Mouse (Mus musculus) stomach, embryonic 14.5 days (tissue): ENCODE measurements around the gene Prmt2. TPM values are rescaled to one million over a fixed set of nuclear protein-coding genes. Genes with fewer than 3 reads are reported as not detected.

Experiments
- ATAC-seq: fragments of 200-750 bp; cut with Nextera tagmentation; 2 replicates; pipeline ENCODE4 v1.8.0; 2017; ENCODE audit warnings: low read depth, moderate TSS enrichment; ENCODE audit not compliant: insufficient number of reproducible peaks, insufficient read depth, low FRiP score
- H3K27ac ChIP-seq: fragments of 300-500 bp; sonication (generic); 2 replicates; pipeline ENCODE4 v1.5.1; 2014; ENCODE audit warnings: mild to moderate bottlenecking, low read length, moderate library complexity, mixed read lengths
- H3K27me3 ChIP-seq: fragments of 300-500 bp; sonication (generic); 2 replicates; pipeline ENCODE4 v1.6.1; 2014; ENCODE audit warnings: low read length, control low read depth, mixed read lengths; ENCODE audit not compliant: control insufficient read depth, insufficient read depth
- H3K36me3 ChIP-seq: fragments of 300-500 bp; sonication (generic); 2 replicates; pipeline ENCODE4 v1.6.1; 2014; ENCODE audit warnings: mild to moderate bottlenecking, control low read depth, low read length, moderate library complexity, mixed read lengths; ENCODE audit not compliant: control insufficient read depth, insufficient read depth
- H3K4me1 ChIP-seq: fragments of 300-500 bp; sonication (generic); 2 replicates; pipeline ENCODE4 v1.6.1; 2014; ENCODE audit warnings: low read length, control low read depth, mixed read lengths; ENCODE audit not compliant: control insufficient read depth, insufficient read depth
- H3K4me2 ChIP-seq: fragments of 300-500 bp; sonication (generic); replicated peaks from 2 replicates; pipeline ENCODE4 v1.6.1; 2014; ENCODE audit warnings: low read depth, low read length, control low read depth
- H3K4me3 ChIP-seq: fragments of 300-500 bp; sonication (generic); 2 replicates; pipeline ENCODE4 v1.5.1; 2014; ENCODE audit warnings: low read depth, low read length, control low read depth
- H3K9ac ChIP-seq: fragments of 300-500 bp; sonication (generic); replicated peaks from 2 replicates; pipeline ENCODE4 v1.6.1; 2014; ENCODE audit warnings: low read depth, mild to moderate bottlenecking, control low read depth, low read length, moderate library complexity, mixed read lengths
- H3K9me3 ChIP-seq: fragments of 300-500 bp; sonication (generic); 2 replicates; pipeline ENCODE4 v1.6.1; 2016; ENCODE audit warnings: low read depth, low read length, control low read depth; ENCODE audit not compliant: control insufficient read depth
- WGBS: fragments of 180-500 bp; shearing (Covaris S2); extraction: QIAGEN DNeasy Blood & Tissue Kit; methylation state at CpG from one replicate; pipeline ENCODE4 v1.1.7; 2014; 5-methylcytosine and 5-hydroxymethylcytosine counted together
- polyA plus RNA-seq: library from polyadenylated mRNA; unstranded; fragments of >200 nt; fragmentation: Nextera tagmentation; extraction: Ambion mirVana; gene quantifications from 2 replicates; pipeline ENCODE4 v1.2.1, GENCODE M21; 2014

The Prmt2 gene
- 58.1 and 61.4 TPM in 2 replicates for polyA plus RNA-seq

DNA sequence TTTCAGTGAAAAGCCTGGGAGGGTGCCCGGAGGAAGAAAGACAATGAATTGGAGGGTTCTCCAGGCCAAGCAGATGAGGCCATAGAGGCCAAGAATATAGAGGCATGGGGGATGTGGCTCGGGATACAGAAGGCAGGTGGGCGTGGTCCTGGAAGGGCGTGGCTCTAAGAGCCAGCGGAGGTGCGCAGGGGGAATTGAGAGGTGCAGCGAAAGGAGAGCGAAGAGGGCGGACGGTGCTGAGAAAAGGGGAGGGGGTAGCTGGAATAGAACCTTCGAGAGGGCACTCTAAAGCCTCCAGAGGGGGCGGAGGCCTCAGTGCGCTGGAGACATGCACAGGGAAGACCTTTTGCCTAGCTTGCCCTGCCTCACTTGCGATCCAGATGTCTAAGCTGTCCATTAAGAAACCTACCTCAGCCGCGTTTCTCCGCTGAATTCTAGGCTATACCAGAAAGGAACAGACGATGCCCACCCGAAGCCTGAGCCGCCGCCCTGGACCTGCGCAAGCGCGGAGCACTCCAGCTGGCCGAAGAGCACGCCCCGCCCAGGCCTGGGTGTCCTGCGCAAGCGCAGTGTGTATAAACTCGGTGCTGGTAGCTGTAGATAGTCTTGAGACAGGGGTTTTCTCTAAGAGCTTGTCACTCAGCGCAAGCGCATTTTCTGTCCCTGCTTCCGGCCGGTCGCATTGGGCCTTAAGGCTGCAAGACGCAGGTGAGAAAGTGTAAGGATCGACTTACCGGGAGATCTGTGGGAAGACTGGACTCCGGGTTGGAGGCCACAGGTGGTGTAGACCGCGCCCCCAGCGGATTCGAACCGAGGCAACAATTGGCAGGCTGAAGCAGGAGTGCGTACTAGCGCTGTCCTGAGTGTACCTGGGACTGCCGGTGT lies at the start of gene Prmt2:
Gene Prmt2, minus strand, starts transcription at position 525 of the 885 bp plus-strand sequence.
- Histone ChIP-seq H3K36me3 (no peaks in the 10 kb centered on the region), H3K27me3 (no peaks in the 10 kb centered on the region), H3K27ac (peak within 1 kb of the TSS; percentile 85), H3K9me3 (no peaks in the 10 kb centered on the region), H3K9ac (peak within 1 kb of the TSS; percentile 64), H3K4me1 (peaks cover 9% of the 10 kb centered on the region; the same call in 1 of the 2 replicates), H3K4me3 (peak within 1 kb of the TSS; percentile 69), H3K4me2 (peak within 1 kb of the TSS; percentile 64)
- under 1% methylated on average over 47 of the region's 47 CpGs for WGBS
- peak; percentile 96 for ATAC-seq

GRCm38 (mm10) chr10:76278541-76279097 lies 41.0 kb upstream of the Prmt2 start:
- H3K4me3 ChIP-seq, result no peak overlapping the region

DNA sequence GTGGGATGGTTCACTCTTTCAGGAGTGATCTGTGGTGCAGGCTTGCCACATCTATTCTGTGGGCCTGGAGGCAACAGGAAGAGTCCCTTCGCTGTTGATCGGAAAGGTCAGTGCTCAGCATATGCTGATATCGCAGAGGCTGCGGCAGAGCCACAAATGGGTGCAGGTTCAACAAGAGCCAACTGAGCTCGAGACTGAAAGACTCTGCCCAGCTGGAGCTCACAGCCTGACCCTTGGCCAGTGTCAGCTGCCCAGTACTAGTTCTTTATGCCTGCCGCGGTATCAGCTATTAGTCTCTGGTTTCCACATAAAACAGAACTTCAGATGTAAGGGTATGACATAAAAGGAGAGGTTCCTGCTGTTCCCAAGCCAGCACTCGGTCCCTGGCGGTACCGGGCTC lies 37.6 kb upstream of the Prmt2 start:
- WGBS, result 81% methylated on average over 10 of the region's 10 CpGs
- no peak for ATAC-seq
- H3K9me3 ChIP-seq, result no peaks in the 10 kb centered on the region
- no peak overlapping the region for H3K4me2 ChIP-seq
- no peak overlapping the region for H3K9ac ChIP-seq
- no peak overlapping the region for H3K4me3 ChIP-seq
- no peak overlapping the region for H3K27ac ChIP-seq
- H3K36me3 ChIP-seq, result peaks cover 54% of the 10 kb centered on the region
- H3K27me3 ChIP-seq, result no peaks in the 10 kb centered on the region
- H3K4me1 ChIP-seq, result no peaks in the 10 kb centered on the region

More at GRCm38 (mm10) chr10:76278541-76279097, 41.0 kb upstream of the Prmt2 start:
- ATAC-seq, result no peak
- H3K36me3 ChIP-seq, result peaks cover 53% of the 10 kb centered on the region
- 75% methylated on average over 5 of the region's 5 CpGs for WGBS
- H3K4me1 ChIP-seq, result no peaks in the 10 kb centered on the region
- no peak overlapping the region for H3K4me2 ChIP-seq
- no peak overlapping the region for H3K27ac ChIP-seq
- no peaks in the 10 kb centered on the region for H3K9me3 ChIP-seq
- no peak overlapping the region for H3K9ac ChIP-seq
- H3K27me3 ChIP-seq, result no peaks in the 10 kb centered on the region

DNA sequence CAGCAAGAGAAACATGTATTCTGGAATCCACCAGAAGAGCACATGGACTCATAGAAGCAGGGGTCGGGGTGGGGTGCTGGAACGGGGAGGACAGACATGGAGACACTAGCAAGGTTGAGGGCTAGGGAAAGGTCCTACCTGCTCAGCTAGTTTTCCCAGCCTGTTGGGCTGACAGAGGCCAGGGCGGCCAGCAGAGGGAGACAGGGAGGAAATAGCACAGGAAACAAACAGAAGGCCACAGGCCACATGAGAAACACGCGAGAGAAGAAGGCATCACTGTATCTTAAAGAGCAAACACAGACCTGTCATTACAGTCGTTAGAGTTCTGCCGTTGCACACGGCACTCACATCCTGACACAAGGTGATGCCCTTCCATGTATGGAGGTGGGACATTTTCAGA lies 33.6 kb upstream of the Prmt2 start:
- Histone ChIP-seq H3K4me1 (no peaks in the 10 kb centered on the region), H3K36me3 (peaks cover 57% of the 10 kb centered on the region), H3K4me2 (no peak overlapping the region), H3K27ac (no peak overlapping the region), H3K9me3 (no peaks in the 10 kb centered on the region), H3K27me3 (no peaks in the 10 kb centered on the region), H3K9ac (no peak overlapping the region), H3K4me3 (no peak overlapping the region)
- WGBS, result 43% methylated on average over 8 of the region's 8 CpGs
- ATAC-seq, result no peak

- Histone ChIP-seq H3K9me3 (no peaks in the 10 kb centered on the region), H3K4me2 (no peak overlapping the region), H3K4me1 (no peaks in the 10 kb centered on the region), H3K4me3 (no peak overlapping the region), H3K27ac (0 out of 2 replicates have a peak overlapping the region, but pooled peaks have one; percentile 15), H3K9ac (no peak overlapping the region), H3K36me3 (peaks cover 3% of the 10 kb centered on the region), H3K27me3 (no peaks in the 10 kb centered on the region)
- no peak for ATAC-seq
- WGBS, result 70% methylated on average over 4 of the region's 4 CpGs
Measured at GRCm38 (mm10) chr10:76262431-76262830, 24.8 kb upstream of the Prmt2 start.

GRCm38 (mm10) chr10:76261447-76261846 lies 23.8 kb upstream of the Prmt2 start:
- H3K9me3 ChIP-seq, result no peaks in the 10 kb centered on the region
- ATAC-seq, result peak; percentile 75; the same call in 1 of the 2 replicates
- H3K27ac ChIP-seq, result no peak overlapping the region
- no peaks in the 10 kb centered on the region for H3K4me1 ChIP-seq
- no peak overlapping the region for H3K9ac ChIP-seq
- H3K4me3 ChIP-seq, result no peak overlapping the region
- H3K27me3 ChIP-seq, result no peaks in the 10 kb centered on the region
- WGBS, result 44% methylated on average over 3 of the region's 3 CpGs
- no peak overlapping the region for H3K4me2 ChIP-seq
- H3K36me3 ChIP-seq, result peaks cover 3% of the 10 kb centered on the region

- H3K9ac ChIP-seq, result no peak overlapping the region
- no peak overlapping the region for H3K4me3 ChIP-seq
- H3K27ac ChIP-seq, result no peak overlapping the region
- no peaks in the 10 kb centered on the region for H3K4me1 ChIP-seq
- no peaks in the 10 kb centered on the region; the same call in none of the 2 replicates for H3K36me3 ChIP-seq
- 47% methylated on average over 11 of the region's 11 CpGs for WGBS
- H3K9me3 ChIP-seq, result no peaks in the 10 kb centered on the region
- no peak overlapping the region for H3K4me2 ChIP-seq
- no peaks in the 10 kb centered on the region for H3K27me3 ChIP-seq
- ATAC-seq, result no peak
Measured at GRCm38 (mm10) chr10:76260358-76261059, 22.8 kb upstream of the Prmt2 start.

GRCm38 (mm10) chr10:76259566-76260232 lies 22.0 kb upstream of the Prmt2 start:
- H3K9me3 ChIP-seq, result no peaks in the 10 kb centered on the region
- no peaks in the 10 kb centered on the region; the same call in none of the 2 replicates for H3K36me3 ChIP-seq
- H3K4me2 ChIP-seq, result no peak overlapping the region
- no peak for ATAC-seq
- no peak overlapping the region for H3K9ac ChIP-seq
- no peak overlapping the region for H3K4me3 ChIP-seq
- H3K27me3 ChIP-seq, result no peaks in the 10 kb centered on the region
- no peak overlapping the region for H3K27ac ChIP-seq
- no peaks in the 10 kb centered on the region for H3K4me1 ChIP-seq
- 62% methylated on average over 18 of the region's 18 CpGs for WGBS
